Mouse (Mus musculus) heart, embryonic 15.5 days (tissue): ENCODE data around the gene Zfp697. TPM values are rescaled to one million over a fixed set of nuclear protein-coding genes. Genes with fewer than 3 reads are reported as not detected.
"Not testable (repeated sequence)": the region's sequence is repeated elsewhere in the genome, so short reads cannot be mapped to it uniquely, and the experiment has no call there.

Experiments
- ATAC-seq: fragments of 200-750 bp; cut with Nextera tagmentation; replicated peaks from 2 replicates; pipeline ENCODE4 v1.8.0; 2017; ENCODE audit warnings: low read depth, moderate TSS enrichment; ENCODE audit not compliant: insufficient number of reproducible peaks, insufficient read depth, low FRiP score
- H3K27ac ChIP-seq: fragments of 300-500 bp; sonication (generic); 2 replicates; pipeline ENCODE4 v1.5.1; 2015; ENCODE audit warnings: mild to moderate bottlenecking, inconsistent platforms
- H3K27me3 ChIP-seq: fragments of 300-500 bp; sonication (generic); 2 replicates; pipeline ENCODE4 v1.6.1; 2015; ENCODE audit warnings: inconsistent platforms
- H3K36me3 ChIP-seq: fragments of 300-500 bp; sonication (generic); 2 replicates; pipeline ENCODE4 v1.6.1; 2015; ENCODE audit warnings: mild to moderate bottlenecking, inconsistent platforms
- H3K4me1 ChIP-seq: fragments of 300-500 bp; sonication (generic); replicated peaks from 2 replicates; pipeline ENCODE4 v1.6.1; 2015; ENCODE audit warnings: inconsistent platforms
- H3K4me2 ChIP-seq: fragments of 300-500 bp; sonication (generic); 2 replicates; pipeline ENCODE4 v1.6.1; 2015; ENCODE audit warnings: inconsistent platforms, mild to moderate bottlenecking, moderate library complexity
- H3K4me3 ChIP-seq: fragments of 300-500 bp; sonication (generic); 2 replicates; pipeline ENCODE4 v1.5.1; 2015; ENCODE audit warnings: mild to moderate bottlenecking, inconsistent platforms
- H3K9ac ChIP-seq: fragments of 300-500 bp; sonication (generic); 2 replicates; pipeline ENCODE4 v1.6.1; 2015; ENCODE audit warnings: mild to moderate bottlenecking, inconsistent platforms
- H3K9me3 ChIP-seq: fragments of 300-500 bp; sonication (generic); replicated peaks from 2 replicates; pipeline ENCODE4 v1.6.1; 2016; ENCODE audit warnings: inconsistent platforms
- WGBS: fragments of 180-500 bp; shearing (Covaris S2); methylation state at CpG from one replicate; pipeline ENCODE4 v1.1.7; 2015; ENCODE audit warnings: mixed read lengths; 5-methylcytosine and 5-hydroxymethylcytosine counted together
- polyA plus RNA-seq: library from polyadenylated mRNA; unstranded; fragments of >200 nt; fragmentation: Nextera tagmentation; extraction: Ambion mirVana; gene quantifications from 2 replicates; pipeline ENCODE4 v1.2.1, GENCODE M21; 2015

The Zfp697 gene
- polyA plus RNA-seq, 1 experiment from 2014 or later = 7.7 TPM

GRCm38 (mm10) chr3:98726281-98726680 is 344.0 kb downstream of the Zfp697 start:
- H3K27me3 ChIP-seq = no peaks in the 10 kb centered on the region
- no peak overlapping the region for H3K4me3 ChIP-seq
- H3K4me2 ChIP-seq = no peak overlapping the region
- no peak overlapping the region for H3K9ac ChIP-seq
- no peaks in the 10 kb centered on the region for H3K36me3 ChIP-seq
- no peak overlapping the region for H3K27ac ChIP-seq
- H3K4me1 ChIP-seq = no peaks in the 10 kb centered on the region
- H3K9me3 ChIP-seq = no peaks in the 10 kb centered on the region
- 72% methylated on average over 2 of the region's 2 CpGs for WGBS
- ATAC-seq = no peak

GRCm38 (mm10) chr3:98733724-98734123 is 351.5 kb downstream of the Zfp697 start:
- no peak overlapping the region for H3K9ac ChIP-seq
- no peak overlapping the region for H3K4me2 ChIP-seq
- no peak for ATAC-seq
- no peaks in the 10 kb centered on the region for H3K36me3 ChIP-seq
- H3K27me3 ChIP-seq = no peaks in the 10 kb centered on the region
- H3K27ac ChIP-seq = no peak overlapping the region
- H3K4me1 ChIP-seq = no peaks in the 10 kb centered on the region
- WGBS = 82% methylated on average over 2 of the region's 2 CpGs
- no peaks in the 10 kb centered on the region for H3K9me3 ChIP-seq
- no peak overlapping the region for H3K4me3 ChIP-seq

GRCm38 (mm10) chr3:98734340-98734739 is 352.1 kb downstream of the Zfp697 start:
- 72% methylated on average over 4 of the region's 4 CpGs for WGBS
- Histone ChIP-seq H3K4me3 (no peak overlapping the region), H3K4me1 (no peaks in the 10 kb centered on the region), H3K4me2 (no peak overlapping the region), H3K9ac (no peak overlapping the region), H3K27ac (no peak overlapping the region), H3K9me3 (no peaks in the 10 kb centered on the region), H3K27me3 (no peaks in the 10 kb centered on the region), H3K36me3 (no peaks in the 10 kb centered on the region)
- ATAC-seq = no peak

- not testable (repeated sequence) for H3K4me3 ChIP-seq, H3K4me1 ChIP-seq, H3K4me2 ChIP-seq, H3K27ac ChIP-seq, H3K9ac ChIP-seq, H3K9me3 ChIP-seq, H3K27me3 ChIP-seq, ATAC-seq, H3K36me3 ChIP-seq
- 53% methylated on average over 1 of the region's 1 CpGs for WGBS
These were observed 358.8 kb downstream of the Zfp697 start for GRCm38 (mm10) chr3:98741043-98741442.

- WGBS = 64% methylated on average over 2 of the region's 2 CpGs
- no peak overlapping the region for H3K4me2 ChIP-seq
- H3K36me3 ChIP-seq = no peaks in the 10 kb centered on the region
- no peaks in the 10 kb centered on the region for H3K9me3 ChIP-seq
- no peak overlapping the region for H3K9ac ChIP-seq
- no peak overlapping the region for H3K4me3 ChIP-seq
- no peaks in the 10 kb centered on the region for H3K4me1 ChIP-seq
- ATAC-seq = no peak
- no peak overlapping the region for H3K27ac ChIP-seq
- no peaks in the 10 kb centered on the region for H3K27me3 ChIP-seq
These were observed 369.9 kb downstream of the Zfp697 start for GRCm38 (mm10) chr3:98752171-98752570.

GRCm38 (mm10) chr3:98756836-98757235 is 374.6 kb downstream of the Zfp697 start:
- no peaks in the 10 kb centered on the region for H3K27me3 ChIP-seq
- H3K4me2 ChIP-seq = no peak overlapping the region
- H3K9me3 ChIP-seq = no peaks in the 10 kb centered on the region
- H3K36me3 ChIP-seq = no peaks in the 10 kb centered on the region
- no peak for ATAC-seq
- no peak overlapping the region for H3K4me3 ChIP-seq
- H3K9ac ChIP-seq = no peak overlapping the region
- no peak overlapping the region for H3K27ac ChIP-seq
- no peaks in the 10 kb centered on the region for H3K4me1 ChIP-seq
- WGBS = 77% methylated on average over 3 of the region's 3 CpGs

GRCm38 (mm10) chr3:98764155-98764554 is 381.9 kb downstream of the Zfp697 start:
- H3K4me3 ChIP-seq = no peak overlapping the region
- no peaks in the 10 kb centered on the region for H3K4me1 ChIP-seq
- H3K27me3 ChIP-seq = no peaks in the 10 kb centered on the region
- no peak overlapping the region for H3K9ac ChIP-seq
- ATAC-seq = no peak
- H3K9me3 ChIP-seq = no peaks in the 10 kb centered on the region
- no peaks in the 10 kb centered on the region for H3K36me3 ChIP-seq
- H3K4me2 ChIP-seq = no peak overlapping the region
- H3K27ac ChIP-seq = no peak overlapping the region

- no peak for ATAC-seq
- H3K4me2 ChIP-seq = no peak overlapping the region
- H3K4me3 ChIP-seq = no peak overlapping the region
- H3K36me3 ChIP-seq = no peaks in the 10 kb centered on the region
- no peaks in the 10 kb centered on the region for H3K4me1 ChIP-seq
- H3K27ac ChIP-seq = no peak overlapping the region
- no peak overlapping the region for H3K9ac ChIP-seq
- H3K9me3 ChIP-seq = no peaks in the 10 kb centered on the region
- no peaks in the 10 kb centered on the region for H3K27me3 ChIP-seq
These were observed 398.7 kb downstream of the Zfp697 start for GRCm38 (mm10) chr3:98780921-98781320.

GRCm38 (mm10) chr3:98782181-98782868 is 400.1 kb downstream of the Zfp697 start:
- Histone ChIP-seq H3K27me3 (no peaks in the 10 kb centered on the region), H3K9ac (no peak overlapping the region), H3K36me3 (no peaks in the 10 kb centered on the region), H3K4me1 (no peaks in the 10 kb centered on the region), H3K9me3 (no peaks in the 10 kb centered on the region), H3K4me3 (no peak overlapping the region), H3K27ac (no peak overlapping the region), H3K4me2 (no peak overlapping the region)
- no peak for ATAC-seq

- no peaks in the 10 kb centered on the region for H3K9me3 ChIP-seq
- ATAC-seq = no peak
- no peak overlapping the region for H3K4me3 ChIP-seq
- WGBS = 61% methylated on average over 2 of the region's 2 CpGs
- H3K9ac ChIP-seq = no peak overlapping the region
- H3K27ac ChIP-seq = no peak overlapping the region
- H3K27me3 ChIP-seq = no peaks in the 10 kb centered on the region
- H3K4me1 ChIP-seq = no peaks in the 10 kb centered on the region
- no peaks in the 10 kb centered on the region for H3K36me3 ChIP-seq
- H3K4me2 ChIP-seq = no peak overlapping the region
These were observed 404.3 kb downstream of the Zfp697 start for GRCm38 (mm10) chr3:98786551-98786950.
